Mouse (Mus musculus): Measurements from ENCODE around the gene Tmprss12. TPM values are rescaled to one million over a fixed set of nuclear protein-coding genes. Genes with fewer than 3 reads are reported as not detected.
"Not testable (repeated sequence)": the region's sequence is repeated elsewhere in the genome, so short reads cannot be mapped to it uniquely, and the experiment has no call there.

Tmprss12 gene
- polyA plus RNA-seq, 1 experiment from 2014 or later, result not detected

DNA sequence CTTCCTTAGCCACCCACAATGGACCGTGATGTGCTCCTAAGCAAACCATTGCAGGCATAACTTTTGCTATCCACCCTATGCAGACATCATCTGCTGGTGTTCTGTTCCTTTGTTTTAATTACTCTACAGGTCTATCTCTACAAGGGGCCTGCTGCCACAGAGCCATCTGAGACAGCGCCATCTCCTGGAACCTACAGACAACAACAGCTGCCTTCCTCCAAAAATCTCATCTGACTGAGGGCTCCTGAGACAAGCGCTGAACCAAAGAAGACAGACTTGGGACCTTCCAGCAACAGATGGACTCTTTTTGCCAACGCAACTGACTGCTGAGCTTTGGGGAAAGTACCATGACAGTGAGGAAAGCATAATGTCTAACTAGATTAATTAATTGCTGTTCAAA lies 47.5 kb downstream of the Tmprss12 start:
- not testable (repeated sequence) for H3K27me3 ChIP-seq (ENCODE audit: control insufficient read depth, insufficient read depth, low read length); H3K4me3 ChIP-seq (ENCODE audit: low read depth, low read length); H3K4me2 ChIP-seq (ENCODE audit: low read depth, low read length, severe bottlenecking); H3K4me1 ChIP-seq (replicated peaks; ENCODE audit: control insufficient read depth, insufficient read depth, low read length); H3K36me3 ChIP-seq (ENCODE audit: control insufficient read depth, insufficient read depth, low read length); H3K9ac ChIP-seq (ENCODE audit: low read length); H3K9me3 ChIP-seq (ENCODE audit: control insufficient read depth, low read length); H3K27ac ChIP-seq (ENCODE audit: low read depth, low read length); ATAC-seq (replicated peaks; ENCODE audit: low FRiP score); DNase-seq (ENCODE audit: low spot score)
- 67% methylated on average over 3 of the region's 4 CpGs for WGBS

DNA sequence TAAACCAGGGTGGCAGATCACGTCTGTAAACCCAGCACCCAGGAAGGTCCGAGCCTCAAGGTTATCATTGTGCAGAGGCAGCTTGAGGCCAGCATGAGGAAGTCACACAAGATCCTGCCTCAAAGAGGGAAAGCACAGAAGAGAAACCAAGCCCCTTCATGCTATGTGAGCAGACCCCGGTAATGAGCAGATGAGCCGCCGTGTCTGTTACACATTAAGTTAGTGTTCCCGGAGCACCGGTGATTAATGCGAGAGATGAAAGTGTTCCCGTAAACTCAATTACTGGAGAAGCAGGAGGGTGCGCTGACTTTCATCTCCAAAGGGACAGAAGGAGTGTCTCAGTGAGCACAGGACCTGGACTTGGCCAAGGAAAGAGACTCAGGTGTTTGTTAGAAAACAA lies 48.7 kb downstream of the Tmprss12 start:
- H3K4me1 ChIP-seq (replicated peaks; ENCODE audit: control insufficient read depth, insufficient read depth, low read length); H3K4me2 ChIP-seq (ENCODE audit: low read depth, low read length, severe bottlenecking); H3K27me3 ChIP-seq (ENCODE audit: control insufficient read depth, insufficient read depth, low read length); H3K27ac ChIP-seq (ENCODE audit: low read depth, low read length); DNase-seq (ENCODE audit: low spot score); H3K36me3 ChIP-seq (ENCODE audit: control insufficient read depth, insufficient read depth, low read length); H3K4me3 ChIP-seq (ENCODE audit: low read depth, low read length); ATAC-seq (replicated peaks; ENCODE audit: low FRiP score); H3K9me3 ChIP-seq (ENCODE audit: control insufficient read depth, low read length); H3K9ac ChIP-seq (ENCODE audit: low read length): not testable (repeated sequence)
- WGBS, result 72% methylated on average over 10 of the region's 10 CpGs

DNA sequence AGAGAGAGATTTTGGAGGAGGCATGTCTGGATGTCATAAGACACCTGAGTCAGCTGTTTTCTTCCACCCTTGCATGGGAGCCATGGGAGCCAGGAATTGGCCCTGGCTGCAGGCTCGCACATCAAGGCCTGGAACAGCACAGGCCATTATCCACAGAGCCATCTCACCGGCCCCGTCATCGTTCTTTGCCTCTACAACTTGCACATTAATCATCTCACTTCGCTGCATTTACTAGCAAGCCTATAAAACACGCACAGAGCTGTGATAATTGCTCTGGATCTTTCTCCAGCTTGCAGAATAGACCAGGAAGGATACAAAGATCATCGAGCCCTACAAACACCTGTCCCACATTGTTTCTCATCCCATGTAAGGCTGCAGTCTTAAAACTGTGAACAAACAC lies 50.1 kb downstream of the Tmprss12 start:
- H3K36me3 ChIP-seq (ENCODE audit: control insufficient read depth, insufficient read depth, low read length), result no peaks in the 10 kb centered on the region
- no peaks in the 10 kb centered on the region for H3K27me3 ChIP-seq (ENCODE audit: control insufficient read depth, insufficient read depth, low read length)
- no peaks in the 10 kb centered on the region for H3K9me3 ChIP-seq (ENCODE audit: control insufficient read depth, low read length)
- H3K4me2 ChIP-seq (ENCODE audit: low read depth, low read length, severe bottlenecking), result no peak overlapping the region
- no peaks in the 10 kb centered on the region for H3K4me1 ChIP-seq (replicated peaks; ENCODE audit: control insufficient read depth, insufficient read depth, low read length)
- DNase-seq (ENCODE audit: low spot score), result no peak
- no peak overlapping the region for H3K27ac ChIP-seq (ENCODE audit: low read depth, low read length)
- H3K9ac ChIP-seq (ENCODE audit: low read length), result no peak overlapping the region
- no peak overlapping the region for H3K4me3 ChIP-seq (ENCODE audit: low read depth, low read length)
- no peak for ATAC-seq (replicated peaks; ENCODE audit: low FRiP score)
- 85% methylated on average over 7 of the region's 7 CpGs for WGBS

- not testable (repeated sequence) for H3K27ac ChIP-seq (ENCODE audit: low read depth, low read length); H3K36me3 ChIP-seq (ENCODE audit: control insufficient read depth, insufficient read depth, low read length); H3K4me1 ChIP-seq (replicated peaks; ENCODE audit: control insufficient read depth, insufficient read depth, low read length); H3K9ac ChIP-seq (ENCODE audit: low read length); H3K4me2 ChIP-seq (ENCODE audit: low read depth, low read length, severe bottlenecking); H3K4me3 ChIP-seq (ENCODE audit: low read depth, low read length); DNase-seq (ENCODE audit: low spot score); ATAC-seq (replicated peaks; ENCODE audit: low FRiP score); H3K27me3 ChIP-seq (ENCODE audit: control insufficient read depth, insufficient read depth, low read length); H3K9me3 ChIP-seq (ENCODE audit: control insufficient read depth, low read length)
- whole genome bisulfite sequencing, result 33% methylated on average over 2 of the region's 10 CpGs
Observed at GRCm38 (mm10) chr15:100332077-100332961, 51.7 kb downstream of the Tmprss12 start.

GRCm38 (mm10) chr15:100334629-100335028 lies 54.0 kb downstream of the Tmprss12 start, which contains the start of gene Mettl7a3:
Gene Mettl7a3, plus strand, starts transcription at chr15:100334929.
- no peaks in the 10 kb centered on the region for H3K36me3 ChIP-seq (ENCODE audit: control insufficient read depth, insufficient read depth, low read length)
- no peak within 1 kb of the TSS for H3K4me3 ChIP-seq (ENCODE audit: low read depth, low read length)
- no peak for DNase-seq (ENCODE audit: low spot score)
- H3K9me3 ChIP-seq (ENCODE audit: control insufficient read depth, low read length), result no peaks in the 10 kb centered on the region
- H3K27ac ChIP-seq (ENCODE audit: low read depth, low read length), result no peak within 1 kb of the TSS
- H3K4me2 ChIP-seq (ENCODE audit: low read depth, low read length, severe bottlenecking), result no peak within 1 kb of the TSS
- H3K27me3 ChIP-seq (ENCODE audit: control insufficient read depth, insufficient read depth, low read length), result no peaks in the 10 kb centered on the region
- 88% methylated on average over 10 of the region's 10 CpGs for WGBS
- no peak within 1 kb of the TSS for H3K9ac ChIP-seq (ENCODE audit: low read length)
- ATAC-seq (replicated peaks; ENCODE audit: low FRiP score), result no peak
- H3K4me1 ChIP-seq (replicated peaks; ENCODE audit: control insufficient read depth, insufficient read depth, low read length), result no peaks in the 10 kb centered on the region

DNA sequence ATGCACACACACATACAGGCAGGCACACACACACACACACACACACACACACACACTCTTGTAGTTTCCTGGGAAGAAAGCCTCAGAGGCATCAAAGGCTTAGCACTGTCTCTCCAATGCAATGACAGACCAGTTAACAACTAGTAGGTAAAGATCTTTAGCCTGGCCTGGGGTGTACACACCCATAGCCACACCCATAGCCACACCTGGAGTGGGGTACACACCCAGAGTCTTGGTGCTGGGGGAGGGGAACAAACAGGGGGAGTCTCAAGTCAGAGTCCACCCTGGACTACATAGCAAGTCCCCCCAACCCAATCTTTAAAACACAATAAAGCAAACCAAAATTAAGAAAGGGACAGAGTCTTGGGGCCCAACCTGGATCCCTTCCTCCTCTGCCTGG lies 56.7 kb downstream of the Tmprss12 start:
- ATAC-seq (replicated peaks; ENCODE audit: low FRiP score); DNase-seq (ENCODE audit: low spot score); H3K27me3 ChIP-seq (ENCODE audit: control insufficient read depth, insufficient read depth, low read length): not testable (repeated sequence)

GRCm38 (mm10) chr15:100337847-100338246 lies 57.2 kb downstream of the Tmprss12 start:
- H3K9me3 ChIP-seq (ENCODE audit: control insufficient read depth, low read length); H3K4me3 ChIP-seq (ENCODE audit: low read depth, low read length); H3K36me3 ChIP-seq (ENCODE audit: control insufficient read depth, insufficient read depth, low read length); H3K27me3 ChIP-seq (ENCODE audit: control insufficient read depth, insufficient read depth, low read length); H3K9ac ChIP-seq (ENCODE audit: low read length); H3K27ac ChIP-seq (ENCODE audit: low read depth, low read length); H3K4me1 ChIP-seq (replicated peaks; ENCODE audit: control insufficient read depth, insufficient read depth, low read length); ATAC-seq (replicated peaks; ENCODE audit: low FRiP score); H3K4me2 ChIP-seq (ENCODE audit: low read depth, low read length, severe bottlenecking): not testable (repeated sequence)
- DNase-seq (ENCODE audit: low spot score), result peak; percentile 60
- WGBS, result 46% methylated on average over 10 of the region's 10 CpGs

More for the DNA sequence above, 56.7 kb downstream of the Tmprss12 start:
- not testable (repeated sequence) for H3K9me3 ChIP-seq (ENCODE audit: control insufficient read depth, low read length); H3K27ac ChIP-seq (ENCODE audit: low read depth, low read length); H3K4me2 ChIP-seq (ENCODE audit: low read depth, low read length, severe bottlenecking); H3K4me3 ChIP-seq (ENCODE audit: low read depth, low read length); H3K4me1 ChIP-seq (replicated peaks; ENCODE audit: control insufficient read depth, insufficient read depth, low read length); H3K36me3 ChIP-seq (ENCODE audit: control insufficient read depth, insufficient read depth, low read length); H3K9ac ChIP-seq (ENCODE audit: low read length)

- H3K36me3 ChIP-seq (ENCODE audit: control insufficient read depth, insufficient read depth, low read length); ATAC-seq (replicated peaks; ENCODE audit: low FRiP score); H3K4me1 ChIP-seq (replicated peaks; ENCODE audit: control insufficient read depth, insufficient read depth, low read length); H3K4me2 ChIP-seq (ENCODE audit: low read depth, low read length, severe bottlenecking); H3K9ac ChIP-seq (ENCODE audit: low read length); H3K27ac ChIP-seq (ENCODE audit: low read depth, low read length); H3K4me3 ChIP-seq (ENCODE audit: low read depth, low read length); H3K27me3 ChIP-seq (ENCODE audit: control insufficient read depth, insufficient read depth, low read length); DNase-seq (ENCODE audit: low spot score); H3K9me3 ChIP-seq (ENCODE audit: control insufficient read depth, low read length): not testable (repeated sequence)
- WGBS, result 72% methylated on average over 4 of the region's 5 CpGs
Observed at GRCm38 (mm10) chr15:100341314-100341980, 60.8 kb downstream of the Tmprss12 start.
